Mouse (Mus musculus) gastrocnemius, adult 8-10 months (tissue): Measurements from ENCODE around the gene Vmn2r21. TPM values are rescaled to one million over a fixed set of nuclear protein-coding genes. Genes with fewer than 3 reads are reported as not detected.
"Not testable (repeated sequence)": the region's sequence is repeated elsewhere in the genome, so short reads cannot be mapped to it uniquely, and the experiment has no call there.

Source experiments
- DNase-seq, 2 experiments: peaks; one replicate each; pipeline ENCODE4 v3.0.0; 2022; ENCODE audit warnings: low spot score in 2 of 2
- total RNA-seq, 4 experiments: library from RNA; stranded (reverse); gene quantifications; 2 replicates each; pipeline ENCODE4 v1.2.4; 2022

Vmn2r21 gene
- not detected for total RNA-seq

DNA sequence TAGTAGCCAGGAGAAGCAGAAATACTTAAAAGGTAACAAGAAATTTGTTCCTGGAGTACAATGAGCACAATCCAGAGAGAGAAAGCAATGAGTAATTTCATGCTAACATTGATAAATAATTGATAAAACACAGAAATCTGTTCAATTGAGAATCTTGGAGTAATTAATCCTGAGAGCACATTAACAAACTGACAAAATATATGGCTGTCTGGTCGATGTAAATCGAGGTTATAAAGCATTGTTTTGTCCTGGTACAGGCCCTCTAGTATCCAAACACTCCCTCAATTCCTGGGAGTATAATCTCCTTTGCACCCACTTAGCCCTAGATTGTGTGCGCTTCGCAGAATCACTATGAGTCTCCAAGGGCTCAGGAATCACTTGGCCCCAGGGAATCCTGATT, at the start of gene Vmn2r21:
Gene Vmn2r21, minus strand, starts transcription at position 101 of the 400 bp plus-strand sequence.
- not testable (repeated sequence) for DNase-seq

DNA sequence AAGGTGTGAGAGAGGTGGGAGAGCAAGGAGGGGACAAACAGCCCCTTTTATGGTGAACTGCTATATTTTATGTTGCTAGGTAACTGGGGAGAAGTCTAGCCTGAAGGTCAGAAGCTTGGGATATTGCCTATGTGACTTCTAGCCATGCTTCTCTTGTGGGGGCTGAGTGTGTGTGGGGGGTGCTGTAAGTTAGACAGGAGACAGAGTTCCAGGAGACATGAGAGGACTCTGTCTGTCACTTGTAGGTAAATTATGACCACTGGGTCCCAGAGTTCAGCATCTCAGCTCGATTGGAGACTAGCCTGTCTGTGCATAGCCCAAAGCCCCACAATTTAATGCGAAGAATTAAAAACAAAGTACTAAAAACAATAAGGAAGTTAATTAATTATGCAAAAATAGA, 41.5 kb upstream of the Vmn2r21 start:
- DNase-seq = not testable (repeated sequence)

DNA sequence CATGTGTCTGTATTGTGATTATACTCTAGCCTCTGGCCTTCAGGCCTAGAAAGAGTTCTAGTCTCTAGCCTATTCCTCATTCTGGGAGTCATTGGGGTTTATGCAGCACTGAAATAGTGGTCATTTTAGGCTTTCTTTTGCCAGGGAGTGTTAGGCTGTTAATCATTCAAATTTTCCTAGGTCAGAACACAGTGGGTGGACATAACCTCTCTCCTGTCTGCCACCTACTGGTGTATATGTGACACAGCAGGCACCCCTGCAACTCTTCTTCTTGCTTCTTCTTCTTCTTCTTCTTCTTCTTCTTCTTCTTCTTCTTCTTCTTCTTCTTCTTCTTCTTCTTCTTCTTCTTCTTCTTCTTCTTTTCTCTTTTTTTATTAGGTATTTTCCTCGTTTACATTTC, 6.5 kb upstream of the Vmn2r21 start:
- not testable (repeated sequence) for DNase-seq

DNA sequence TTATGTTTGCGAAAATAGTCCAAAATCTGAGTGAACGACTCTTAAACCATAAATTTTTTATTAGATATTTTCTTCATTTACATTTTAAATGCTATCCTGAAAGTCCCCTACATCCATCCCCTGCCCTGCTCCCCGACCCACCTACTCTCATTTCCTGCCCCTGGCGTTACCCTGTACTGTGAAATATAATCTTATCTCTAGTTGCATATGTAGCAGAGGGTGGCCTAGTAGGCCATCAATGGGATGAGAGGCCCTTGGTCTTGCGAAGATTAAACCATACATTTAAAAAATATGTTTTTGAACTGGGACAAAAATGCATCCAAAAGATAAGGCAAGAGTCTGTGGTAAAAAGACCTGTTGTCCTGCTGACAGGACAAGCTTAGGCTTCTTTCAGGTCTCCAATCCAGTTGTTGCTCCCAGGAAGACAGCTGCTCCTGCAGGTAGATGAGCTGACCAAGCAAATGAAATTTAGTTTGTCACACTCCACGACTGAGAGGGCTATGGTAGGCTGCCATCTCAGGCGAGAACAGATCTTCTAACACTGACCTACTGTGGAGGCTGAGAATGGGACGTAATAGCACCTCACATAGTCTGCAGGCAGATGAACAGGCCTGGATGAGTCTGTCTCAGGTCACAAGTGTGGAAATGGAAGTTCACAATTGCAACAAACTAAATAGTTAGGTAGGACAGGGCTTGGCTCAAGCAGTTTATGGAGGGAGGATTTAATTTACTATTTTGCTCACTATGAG, 10.8 kb downstream of the Vmn2r21 start:
- not testable (repeated sequence) for DNase-seq

DNA sequence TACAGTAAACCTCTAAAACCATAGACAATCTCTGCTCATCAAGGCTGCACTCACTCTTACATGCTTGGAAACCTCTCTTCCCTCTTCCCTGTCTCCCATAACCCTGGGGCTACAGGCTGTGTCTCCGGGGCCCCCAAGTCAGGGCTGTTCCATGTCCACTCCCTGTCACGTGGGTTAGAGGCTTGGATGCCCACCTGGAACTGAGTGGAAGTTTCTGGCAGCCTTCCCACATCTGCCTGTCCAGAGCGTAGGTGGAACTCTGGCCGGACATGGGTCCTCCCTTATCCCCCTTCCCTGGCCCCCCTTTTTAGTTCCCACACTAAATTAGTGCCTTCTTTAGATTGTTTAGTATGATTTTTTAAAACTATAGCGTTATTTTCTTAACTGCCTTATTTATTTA, 60.2 kb downstream of the Vmn2r21 start:
- not testable (repeated sequence) for DNase-seq

DNA sequence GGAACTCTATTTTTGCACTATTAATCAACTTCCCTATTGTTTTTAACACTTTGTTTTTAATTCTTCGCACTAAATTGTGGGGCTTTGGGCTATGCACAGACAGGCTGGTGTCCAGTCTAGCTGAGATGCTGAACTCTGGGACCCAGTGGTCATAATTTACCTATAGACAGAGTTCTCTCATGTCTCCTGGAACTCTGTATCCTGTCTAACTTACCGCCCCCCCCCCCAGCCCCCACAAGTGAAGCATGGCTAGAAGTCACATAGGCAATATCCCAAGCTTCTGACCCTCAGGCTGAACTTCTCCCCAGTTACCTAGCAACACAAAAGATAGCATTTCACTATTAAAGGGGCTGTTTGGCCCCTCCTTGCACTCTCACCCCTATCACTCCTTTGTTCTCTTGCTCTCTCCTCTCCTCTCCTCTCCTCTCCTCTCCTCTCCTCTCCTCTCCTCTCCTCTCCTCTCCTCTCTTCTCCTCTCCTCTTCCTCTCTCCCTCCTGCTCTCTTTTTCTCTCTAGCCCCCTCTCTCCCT, 60.7 kb downstream of the Vmn2r21 start:
- not testable (repeated sequence) for DNase-seq

DNA sequence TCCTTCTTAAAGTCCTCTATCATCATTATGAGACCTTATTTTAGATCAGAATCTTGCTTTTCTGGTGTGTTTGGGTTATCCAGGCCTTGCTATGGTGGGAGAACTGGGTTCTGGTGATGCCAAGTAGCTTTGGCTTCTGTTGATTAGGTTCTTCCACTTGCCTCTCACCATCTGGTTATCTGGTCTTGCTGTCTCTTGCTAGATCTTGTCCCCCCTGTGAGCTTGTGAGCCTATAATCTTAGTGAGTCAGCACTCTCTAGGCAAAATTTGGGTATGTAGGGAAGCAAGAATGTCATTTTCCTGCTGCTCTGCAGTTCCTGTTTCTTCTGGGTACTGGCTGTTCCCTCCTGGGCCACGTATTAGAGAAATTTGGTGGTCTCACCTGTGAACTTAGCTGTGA, 64.6 kb downstream of the Vmn2r21 start:
- DNase-seq = not testable (repeated sequence)

Other genes starting within 250 kb of the Vmn2r21 start
- gene Clec4e, start 243.5 kb downstream of the Vmn2r21 start, total RNA-seq = not detected
- not detected for gene Vmn2r19, start 225.1 kb downstream of the Vmn2r21 start, total RNA-seq
- gene Vmn2r20, start 115.3 kb downstream of the Vmn2r21 start, total RNA-seq = not detected
- gene Vmn2r22, start 117.3 kb upstream of the Vmn2r21 start, total RNA-seq = not detected
- gene Vmn2r23, start 169.3 kb upstream of the Vmn2r21 start, total RNA-seq = not detected
- gene Vmn2r24, start 245.5 kb upstream of the Vmn2r21 start, total RNA-seq = not detected